Mouse (Mus musculus): Measurements from ENCODE around the gene Gm45337. TPM values are rescaled to one million over a fixed set of nuclear protein-coding genes. Genes with fewer than 3 reads are reported as not detected.

The Gm45337 gene
- total RNA-seq, 2 experiments from 2014 or later: not detected

DNA sequence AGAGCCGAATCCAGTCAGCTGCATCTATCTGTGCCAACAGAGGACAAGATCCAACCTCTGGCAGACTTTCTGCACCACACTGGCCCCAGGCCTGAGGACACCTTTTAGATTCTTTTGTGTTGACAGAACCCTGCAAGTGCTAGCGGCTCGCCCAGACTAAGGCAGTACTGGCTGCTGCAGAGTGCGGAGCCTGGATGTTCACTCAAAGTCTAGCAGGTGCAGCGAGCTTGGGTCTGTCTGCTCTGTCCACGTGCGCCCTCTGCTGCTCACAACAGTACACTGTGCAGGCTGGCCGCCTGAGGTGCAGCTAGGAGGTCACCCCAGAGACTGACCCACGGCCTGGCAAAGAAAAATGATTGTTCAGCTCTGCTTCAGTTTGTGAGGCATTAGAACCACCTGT lies 46.6 kb downstream of the Gm45337 start:
- peak; percentile 87 for DNase-seq

DNA sequence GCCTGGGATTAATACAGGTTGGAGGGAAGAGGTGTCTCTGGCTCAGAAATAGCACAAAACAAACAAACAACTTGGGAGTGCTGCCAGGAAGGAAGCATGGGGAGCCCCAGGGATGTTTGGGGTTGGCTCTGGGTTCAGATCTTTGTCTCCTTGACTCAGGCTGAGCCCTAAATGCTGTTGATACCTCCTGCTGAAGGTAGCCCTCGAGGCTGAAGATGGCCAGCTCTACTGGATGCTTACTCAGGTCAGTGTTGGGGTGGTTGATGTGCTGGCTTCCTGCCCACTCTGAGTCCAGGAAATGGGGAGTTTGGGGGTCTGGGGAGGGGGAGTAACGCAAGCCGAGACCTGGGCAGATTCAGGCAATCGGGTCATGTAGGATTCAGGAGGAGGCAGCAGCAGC lies 47.7 kb downstream of the Gm45337 start:
- no peak for DNase-seq

DNA sequence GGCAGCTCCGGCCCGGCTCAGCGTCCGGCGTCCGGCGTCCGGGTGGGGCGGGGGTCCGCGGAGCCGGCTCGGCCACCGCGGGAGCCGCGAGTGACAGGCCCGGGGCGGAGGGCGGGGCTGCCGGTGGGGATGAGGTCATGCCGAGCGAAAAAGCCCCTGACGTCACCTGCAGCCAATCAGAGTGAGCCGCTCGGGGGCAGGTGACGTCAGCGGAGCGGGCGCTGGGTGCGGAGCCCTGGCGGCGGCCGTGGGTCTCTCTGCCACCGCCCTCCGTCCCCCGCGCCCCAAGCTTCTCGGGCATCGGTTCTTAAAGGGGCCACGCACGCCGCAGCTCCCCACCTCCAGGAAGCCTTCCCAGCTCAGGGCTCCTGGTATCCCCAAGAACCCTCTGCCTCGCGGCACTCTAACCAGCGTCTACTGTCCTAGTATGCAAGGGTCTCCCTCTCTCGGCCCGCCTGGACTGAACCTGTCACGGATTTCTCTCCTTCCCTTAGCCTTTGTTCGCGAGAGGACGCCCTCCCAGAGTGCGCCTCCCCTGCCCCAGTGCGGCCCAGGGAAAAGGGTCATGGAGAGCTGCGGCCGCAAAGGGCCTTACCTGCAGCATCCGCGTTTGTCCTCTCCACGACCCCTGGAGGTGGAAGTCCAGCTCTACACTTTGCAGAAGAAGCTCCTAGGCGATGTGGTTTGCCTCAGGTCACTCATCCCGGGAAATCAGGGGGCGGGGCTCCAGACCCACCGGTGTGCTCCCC lies 49.0 kb downstream of the Gm45337 start, which contains the start of gene Dusp8:
Gene Dusp8, minus strand, starts transcription at position 661 of the 749 bp plus-strand sequence.
- peak; percentile 97 for DNase-seq

DNA sequence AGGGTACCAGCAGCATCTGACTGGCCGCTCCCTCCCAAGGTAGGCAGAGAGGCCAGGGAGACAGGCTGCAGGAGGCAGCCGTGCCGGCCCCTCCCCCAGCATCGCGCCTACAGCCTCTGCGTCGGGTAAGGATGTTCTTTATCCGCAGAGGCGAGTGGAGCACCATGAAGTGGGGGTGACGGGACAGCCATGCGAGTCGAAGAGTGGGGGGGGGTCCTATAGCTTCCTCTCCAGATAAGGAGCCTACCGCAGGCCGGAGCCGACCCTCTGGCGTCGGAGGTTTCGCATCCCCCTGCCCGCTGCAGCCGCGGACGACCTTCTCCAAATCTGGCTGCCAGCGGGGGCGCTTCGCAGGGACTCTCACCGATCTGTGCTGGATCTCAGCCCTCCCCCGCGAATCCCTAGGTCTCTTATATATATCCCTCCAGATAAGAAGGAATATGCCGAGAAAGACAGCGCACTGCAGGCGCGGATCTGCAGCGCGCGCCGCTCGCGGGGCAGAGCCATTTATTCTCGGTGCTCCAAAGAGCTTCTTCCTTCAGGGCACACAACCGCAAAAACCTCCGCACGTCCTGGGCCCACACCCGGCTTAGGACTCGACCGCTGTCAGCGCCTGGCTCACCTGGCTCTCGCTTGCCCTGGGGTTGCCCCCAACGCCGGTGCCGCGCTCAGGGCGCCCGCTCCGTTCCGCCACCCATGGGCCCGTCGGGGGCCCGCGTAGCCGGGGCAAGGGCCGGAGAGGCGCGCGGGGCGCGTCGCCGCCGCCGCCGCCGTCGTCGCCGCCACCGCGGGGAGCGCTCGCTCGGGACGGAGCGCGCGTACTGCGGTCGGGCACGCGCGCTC lies 49.9 kb downstream of the Gm45337 start:
- peak; percentile 50 for DNase-seq

DNA sequence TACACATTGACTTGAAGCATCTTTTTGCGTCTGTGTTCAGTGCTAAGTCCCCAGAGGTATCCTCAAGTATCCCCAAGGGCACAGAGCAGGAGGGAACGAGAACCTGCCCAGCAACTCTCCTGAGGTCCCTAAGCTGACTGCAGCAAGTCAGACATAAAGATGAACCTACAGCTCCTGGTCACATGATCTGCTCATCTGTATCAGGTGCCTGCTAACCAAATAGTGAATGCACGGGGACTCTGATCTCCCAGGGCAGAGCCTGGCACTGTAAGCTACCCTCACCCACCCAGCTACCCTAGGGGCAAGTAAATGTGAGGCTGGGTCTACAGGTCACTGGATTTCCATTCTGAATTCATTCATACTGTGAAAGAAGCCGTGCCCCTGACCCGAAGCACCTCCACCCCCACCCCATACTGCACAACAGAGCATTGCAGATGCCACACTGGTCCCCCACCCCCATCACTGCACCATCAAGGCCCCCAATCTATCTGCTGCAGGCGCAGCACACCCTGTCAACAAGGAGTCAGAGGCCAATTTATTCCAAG lies 50.6 kb downstream of the Gm45337 start:
- DNase-seq: no peak

Other genes with a start within 250 kb of the Gm45337 start
- 10 to 100 TPM; 47.0 to 48.3 TPM for gene Tollip, start 226.1 kb downstream of the Gm45337 start, total RNA-seq (2021)
- under 1 TPM; 0.19 to 0.32 TPM for gene Brsk2, start 194.9 kb downstream of the Gm45337 start, total RNA-seq (2021)
- gene Mob2, start 83.5 kb downstream of the Gm45337 start, total RNA-seq (2021): 10 to 100 TPM; 33.4 to 33.6 TPM
- gene Dusp8, start 48.8 kb downstream of the Gm45337 start, total RNA-seq (2021): 10 to 100 TPM; 37.7 to 43.0 TPM
- gene Gm45618, start 23.9 kb downstream of the Gm45337 start, total RNA-seq (2021): not detected
- gene Gm39115, start 8.6 kb downstream of the Gm45337 start, total RNA-seq (2021): not detected
- not detected for gene Gm29735, start 12.5 kb upstream of the Gm45337 start, total RNA-seq (2021)
- gene Gm4553, start 21.1 kb upstream of the Gm45337 start, total RNA-seq (2021): not detected
- not detected for gene Krtap5-2, start 31.4 kb upstream of the Gm45337 start, total RNA-seq (2021)
- not detected for gene Gm10153, start 45.8 kb upstream of the Gm45337 start, total RNA-seq (2021)
- not detected for gene Krtap5-3, start 56.8 kb upstream of the Gm45337 start, total RNA-seq (2021)
- not detected for gene Gm7579, start 67.3 kb upstream of the Gm45337 start, total RNA-seq (2021)
- gene Krtap5-5, start 85.4 kb upstream of the Gm45337 start, total RNA-seq (2021): not detected
- not detected for gene Gm40460, start 96.5 kb upstream of the Gm45337 start, total RNA-seq (2021)
- gene Gm2431, start 113.7 kb upstream of the Gm45337 start, total RNA-seq (2021): not detected
- gene Gm4559, start 129.8 kb upstream of the Gm45337 start, total RNA-seq (2021): not detected
- gene Krtap5-1, start 152.5 kb upstream of the Gm45337 start, total RNA-seq (2021): not detected
- gene Krtap5-4, start 158.9 kb upstream of the Gm45337 start, total RNA-seq (2021): not detected
- gene Ifitm10, start 229.1 kb upstream of the Gm45337 start, total RNA-seq (2021): 1 to 10 TPM; 2.0 TPM
- 1 to 10 TPM in 1 of 2 experiments, under 1 TPM in 1; 0.43 to 1.7 TPM for gene Gm49369, start 238.1 kb upstream of the Gm45337 start, total RNA-seq (2021)
- gene Ctsd, start 243.4 kb upstream of the Gm45337 start, total RNA-seq (2021): 100 to 1,000 TPM; 344 to 370 TPM

All from heart, postnatal 4 days (tissue).